Mouse (Mus musculus) hindbrain, postnatal 0 days (tissue): ENCODE results near the gene Ptpn6. TPM values are rescaled to one million over a fixed set of nuclear protein-coding genes. Genes with fewer than 3 reads are reported as not detected.

Experiments used
- ATAC-seq: fragments of 200-750 bp; cut with Nextera tagmentation; 2 replicates; pipeline ENCODE4 v1.8.0; 2017; ENCODE audit warnings: mild to moderate bottlenecking, moderate TSS enrichment, moderate library complexity
- DNase-seq: peaks from one replicate; pipeline ENCODE4 v3.0.0-alpha.2; 2015; ENCODE audit warnings: low spot score
- H3K27ac ChIP-seq: fragments of 300-500 bp; sonication (generic); 2 replicates; pipeline ENCODE4 v1.5.1; 2014; ENCODE audit warnings: mild to moderate bottlenecking
- H3K27me3 ChIP-seq: fragments of 300-500 bp; sonication (generic); 2 replicates; pipeline ENCODE4 v1.6.1; 2014; ENCODE audit warnings: low read length, mixed read lengths; ENCODE audit not compliant: insufficient read depth
- H3K36me3 ChIP-seq: fragments of 300-500 bp; sonication (generic); 2 replicates; pipeline ENCODE4 v1.6.1; 2014; ENCODE audit warnings: low read length, mixed read lengths; ENCODE audit not compliant: insufficient read depth
- H3K4me1 ChIP-seq: fragments of 300-500 bp; sonication (generic); 2 replicates; pipeline ENCODE4 v1.6.1; 2014; ENCODE audit warnings: antibody characterized with exemption, low read length, mixed read lengths; ENCODE audit not compliant: insufficient read depth
- H3K4me2 ChIP-seq: fragments of 300-500 bp; sonication (generic); 2 replicates; pipeline ENCODE4 v1.6.1; 2014; ENCODE audit warnings: low read depth, mild to moderate bottlenecking, low read length, moderate library complexity, mixed read lengths
- H3K4me3 ChIP-seq: fragments of 300-500 bp; sonication (generic); 2 replicates; pipeline ENCODE4 v1.5.1; 2014; ENCODE audit warnings: low read length
- H3K9ac ChIP-seq: fragments of 300-500 bp; sonication (generic); replicated peaks from 2 replicates; pipeline ENCODE4 v1.6.1; 2014; ENCODE audit warnings: mild to moderate bottlenecking, low read length, moderate library complexity, mixed read lengths
- H3K9me3 ChIP-seq: fragments of 300-500 bp; sonication (generic); 2 replicates; pipeline ENCODE4 v1.6.1; 2016; ENCODE audit warnings: low read length, mixed read lengths
- CTCF ChIP-seq: IDR thresholded peaks from 2 replicates; pipeline ENCODE4 v1.5.1; 2016; ENCODE audit warnings: antibody characterized with exemption, control low read depth, low read depth
- WGBS: fragments of 180-500 bp; shearing (Covaris S2); extraction: QIAGEN DNeasy Blood & Tissue Kit; methylation state at CpG from one replicate; pipeline ENCODE4 v1.1.7; 2014; 5-methylcytosine and 5-hydroxymethylcytosine counted together
- polyA plus RNA-seq: library from polyadenylated mRNA; unstranded; fragments of >200 nt; fragmentation: Nextera tagmentation; extraction: Ambion mirVana; gene quantifications from 2 replicates; pipeline ENCODE4 v1.2.1, GENCODE M21; 2015
- total RNA-seq: library from RNA; depleted of rRNA; stranded (reverse); fragments of >200 nt; gene quantifications from 2 replicates; pipeline ENCODE4 v1.2.3, GENCODE M21; 2014

Ptpn6 gene
- total and polyA plus RNA-seq, 2 experiments from 2014 or later: 3.8 to 4.3 TPM

DNA sequence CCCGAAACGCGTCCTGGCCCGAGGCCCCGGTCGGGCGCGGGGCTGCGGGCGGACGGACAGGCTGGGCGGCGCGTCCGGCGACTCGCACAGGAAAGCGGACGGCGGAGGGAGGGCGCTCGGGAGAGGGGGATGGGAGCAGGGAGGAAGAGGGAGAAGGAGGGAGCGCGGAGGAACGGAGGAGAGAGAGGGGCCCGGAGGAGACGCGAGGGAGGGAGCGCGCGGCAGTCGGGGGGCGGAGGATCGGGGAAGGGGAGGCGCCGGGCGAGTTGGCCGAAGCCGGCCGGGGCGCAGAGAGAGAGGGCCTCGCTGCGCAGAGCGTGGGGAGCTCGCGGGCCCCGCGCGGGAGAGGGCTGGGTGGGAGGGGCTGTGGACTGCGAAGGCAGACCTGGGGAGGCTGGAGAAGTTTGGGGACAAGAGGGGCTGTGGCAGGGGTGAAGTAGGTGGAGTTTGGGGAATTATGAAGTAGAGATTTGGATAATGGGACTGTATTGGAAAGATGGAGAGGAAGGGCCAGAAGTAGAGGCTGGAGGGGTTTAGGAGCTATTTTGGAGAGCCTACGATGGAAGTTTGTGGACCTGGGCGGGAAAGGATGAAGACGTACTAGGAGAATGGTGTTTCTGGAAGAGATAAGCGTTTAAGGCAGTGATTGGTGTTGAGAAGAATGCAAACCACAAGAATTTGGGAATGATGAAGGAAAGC, 18.3 kb upstream of the Ptpn6 start:
- Histone ChIP-seq H3K27ac (peak overlapping the region; percentile 97), H3K4me2 (peak overlapping the region; percentile 85), H3K4me3 (peak overlapping the region; percentile 85), H3K36me3 (no peaks in the 10 kb centered on the region), H3K9me3 (no peaks in the 10 kb centered on the region), H3K4me1 (peaks cover 34% of the 10 kb centered on the region), H3K9ac (peak overlapping the region; percentile 94), H3K27me3 (no peaks in the 10 kb centered on the region)
- no peak for TF ChIP-seq CTCF
- ATAC-seq (peak; percentile 82), DNase-seq (peak; percentile 88)
- 2% methylated on average over 39 of the region's 54 CpGs for WGBS

DNA sequence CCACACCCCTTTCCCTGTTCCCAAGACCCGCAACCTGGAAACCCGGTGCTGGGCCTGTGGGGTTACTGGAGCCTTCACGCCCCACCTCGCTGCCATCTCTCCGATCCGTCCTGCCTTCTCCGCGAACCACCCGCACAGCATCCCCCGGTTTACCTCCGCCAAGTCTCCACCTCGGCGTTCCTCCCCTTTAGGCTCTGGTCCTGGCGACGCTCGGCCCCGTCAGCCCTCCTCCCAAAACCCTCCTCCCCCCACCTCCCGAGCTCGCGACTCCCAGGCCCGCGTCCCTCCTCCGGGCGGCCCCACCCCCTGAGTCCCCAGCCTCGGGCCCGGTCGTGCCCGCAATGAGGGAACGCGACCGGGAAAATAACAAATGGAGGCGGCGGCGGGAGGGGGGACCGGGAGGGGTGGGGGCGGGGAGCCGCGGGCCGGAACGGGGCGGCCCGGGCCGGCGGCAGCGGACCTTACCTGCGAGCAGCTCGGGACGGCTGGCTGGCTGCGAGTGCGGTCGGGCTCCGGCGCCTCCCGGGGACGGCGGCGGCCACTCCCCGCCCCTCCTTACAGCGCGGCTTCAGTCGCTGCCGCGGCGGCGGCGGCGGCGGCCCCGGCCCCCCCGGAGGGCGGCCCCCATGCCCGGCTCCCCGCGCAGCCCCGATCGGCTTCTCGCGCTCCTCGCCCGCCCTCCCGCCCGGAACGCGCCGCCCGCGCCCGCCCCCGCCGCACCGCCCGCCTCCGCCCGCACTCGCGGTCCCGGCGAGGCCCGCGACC, 17.5 kb upstream of the Ptpn6 start, which contains the start of the genes Gm45234 and Atn1:
Gene Gm45234 (minus strand): TSS at position 191 of the 765 bp plus-strand sequence.
Gene Atn1 (minus strand): TSS at position 694 of the 765 bp plus-strand sequence.
- Histone ChIP-seq H3K4me3 (peak within 1 kb of the TSS; percentile 85), H3K27ac (peak within 1 kb of the TSS; percentile 97), H3K4me1 (peaks cover 34% of the 10 kb centered on the region), H3K9ac (peak within 1 kb of the TSS; percentile 94), H3K9me3 (no peaks in the 10 kb centered on the region), H3K36me3 (no peaks in the 10 kb centered on the region), H3K27me3 (no peaks in the 10 kb centered on the region), H3K4me2 (peak within 1 kb of the TSS; percentile 85)
- no peak for TF ChIP-seq CTCF
- 2% methylated on average over 41 of the region's 100 CpGs for WGBS
- DNase-seq (peak; percentile 80), ATAC-seq (peak; percentile 50)

DNA sequence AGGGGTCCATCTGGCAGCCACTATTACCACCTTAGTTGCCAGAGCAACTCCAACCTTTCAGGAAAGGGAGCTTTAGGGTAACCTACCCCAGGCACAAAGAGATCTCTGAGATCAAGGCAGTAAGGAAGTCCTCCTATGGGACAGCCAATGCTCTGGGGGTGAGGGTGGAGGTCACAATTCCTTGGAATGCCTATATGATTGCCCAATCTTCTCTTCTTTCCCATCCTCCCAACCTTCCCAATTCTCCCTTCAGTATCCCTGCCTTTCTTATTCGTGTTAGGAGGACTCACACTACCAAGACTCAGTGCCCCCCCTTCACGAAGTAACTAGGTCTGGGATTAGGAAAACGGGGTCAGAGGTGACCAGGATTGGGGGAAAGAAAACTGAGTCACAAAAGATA, 16.8 kb upstream of the Ptpn6 start:
- peaks cover 34% of the 10 kb centered on the region for H3K4me1 ChIP-seq
- no peaks in the 10 kb centered on the region for H3K9me3 ChIP-seq
- TF ChIP-seq CTCF: no peak
- peak overlapping the region; percentile 94 for H3K9ac ChIP-seq
- WGBS: 5% methylated on average over 3 of the region's 3 CpGs
- no peaks in the 10 kb centered on the region for H3K36me3 ChIP-seq
- ATAC-seq (no peak), DNase-seq (no peak)
- peak overlapping the region; percentile 97 for H3K27ac ChIP-seq
- peak overlapping the region; percentile 85 for H3K4me3 ChIP-seq
- no peaks in the 10 kb centered on the region for H3K27me3 ChIP-seq
- peak overlapping the region; percentile 85 for H3K4me2 ChIP-seq

DNA sequence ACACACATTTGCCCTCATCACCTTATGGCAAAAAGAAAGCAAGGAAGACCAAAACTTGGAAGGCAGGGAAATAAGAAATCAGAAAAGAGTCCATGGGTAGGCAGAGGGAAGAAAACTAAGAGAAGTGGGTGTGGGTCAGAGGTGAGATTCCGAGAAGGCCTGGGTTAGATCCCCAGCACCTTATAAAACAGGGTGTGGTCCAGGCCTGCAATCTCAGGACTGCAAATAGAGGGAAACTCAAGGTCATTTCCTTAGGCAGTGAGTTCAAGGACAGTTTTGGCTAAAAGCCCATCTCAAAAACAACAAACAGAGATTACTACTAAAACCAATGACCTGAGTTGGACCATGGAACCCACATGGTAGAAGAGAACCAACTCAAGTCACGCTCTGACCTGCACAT, 15.3 kb upstream of the Ptpn6 start:
- no peak for DNase-seq
- H3K9ac ChIP-seq: no peak overlapping the region
- H3K27ac ChIP-seq: no peak overlapping the region
- peak overlapping the region; percentile 85 for H3K4me2 ChIP-seq
- ATAC-seq: no peak
- TF ChIP-seq CTCF: no peak
- H3K9me3 ChIP-seq: no peaks in the 10 kb centered on the region
- peaks cover 33% of the 10 kb centered on the region for H3K4me1 ChIP-seq
- no peak overlapping the region for H3K4me3 ChIP-seq
- H3K36me3 ChIP-seq: no peaks in the 10 kb centered on the region
- WGBS: 93% methylated on average over 2 of the region's 2 CpGs
- no peaks in the 10 kb centered on the region for H3K27me3 ChIP-seq

DNA sequence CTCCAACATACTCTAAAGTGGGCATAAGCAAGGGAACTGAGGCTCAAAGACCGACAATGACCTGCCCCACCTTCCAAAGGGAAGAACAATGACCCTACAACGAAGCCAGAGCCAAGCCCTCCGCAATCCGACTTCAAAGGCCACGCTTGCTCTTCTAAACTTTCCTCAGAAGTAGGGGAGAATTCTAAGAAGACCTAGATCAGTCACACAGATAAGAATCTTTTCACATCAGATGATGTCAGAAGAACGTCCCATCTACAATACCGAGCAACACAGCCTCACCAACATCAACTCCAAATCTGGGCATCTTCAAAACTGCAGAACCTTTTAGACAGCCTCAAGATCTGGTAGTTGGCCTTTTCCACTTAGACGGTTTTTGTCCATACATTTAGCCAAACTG, 11.9 kb upstream of the Ptpn6 start:
- ATAC-seq: no peak
- TF ChIP-seq CTCF: no peak
- Histone ChIP-seq H3K27ac (no peak overlapping the region), H3K36me3 (peaks cover 15% of the 10 kb centered on the region), H3K9ac (no peak overlapping the region), H3K9me3 (no peaks in the 10 kb centered on the region), H3K4me1 (peaks cover 24% of the 10 kb centered on the region), H3K4me2 (no peak overlapping the region), H3K4me3 (no peak overlapping the region), H3K27me3 (no peaks in the 10 kb centered on the region)
- DNase-seq: no peak
- WGBS: 83% methylated on average over 8 of the region's 8 CpGs

DNA sequence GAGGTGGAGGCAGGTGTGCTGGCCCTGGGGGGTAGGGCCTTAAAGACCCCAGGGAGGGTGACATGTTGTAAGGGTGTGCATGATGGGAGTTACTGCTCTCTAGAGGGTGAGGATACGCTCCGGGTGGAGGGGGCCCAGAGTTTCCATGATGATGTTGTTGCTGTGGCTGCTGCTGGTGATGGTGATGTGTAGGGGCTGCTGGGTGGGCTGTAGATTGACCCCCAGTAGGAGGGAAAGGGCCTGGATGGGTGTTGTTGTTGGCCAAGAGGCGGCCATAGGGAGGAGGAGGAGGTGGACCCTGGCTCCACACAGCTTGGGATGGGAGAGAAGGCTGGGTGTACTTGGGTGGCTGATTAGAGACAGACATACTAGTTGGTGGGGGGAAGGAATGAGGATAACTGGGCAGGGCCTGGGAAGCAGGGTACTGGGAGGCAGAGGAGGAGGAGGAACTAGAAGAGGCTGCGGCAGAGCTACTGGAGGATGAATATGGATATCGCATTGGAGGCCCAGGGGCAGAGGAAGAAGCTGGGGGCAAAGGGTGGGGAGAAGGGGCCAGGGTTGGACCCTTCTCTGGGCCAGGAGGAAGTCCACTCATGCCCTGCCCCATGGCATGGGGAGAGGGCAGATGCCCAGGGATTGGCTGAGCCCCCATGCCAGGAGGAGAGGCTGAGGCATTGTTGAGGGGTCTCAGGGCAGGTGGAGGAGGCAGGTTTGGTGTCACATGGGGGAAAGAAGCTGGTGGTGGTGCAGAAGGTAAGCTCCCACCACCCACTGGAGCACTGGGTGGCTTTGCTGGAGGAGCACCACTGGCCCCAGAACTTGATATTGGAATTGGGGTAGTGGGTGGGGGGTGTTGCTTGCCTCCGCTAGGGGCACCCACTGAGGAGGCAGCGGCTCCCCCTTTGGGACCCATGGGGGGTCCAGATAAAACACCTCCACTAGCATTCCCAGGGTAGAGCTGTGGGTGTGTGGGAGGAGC, 8.4 kb upstream of the Ptpn6 start:
- Histone ChIP-seq H3K4me3 (no peak overlapping the region), H3K36me3 (peaks cover 25% of the 10 kb centered on the region), H3K27me3 (no peaks in the 10 kb centered on the region), H3K4me2 (peak overlapping the region; percentile 96), H3K4me1 (peaks cover 6% of the 10 kb centered on the region; the same call in 1 of the 2 replicates), H3K9me3 (no peaks in the 10 kb centered on the region), H3K9ac (peak overlapping the region; percentile 78; the same call in 1 of the 2 replicates), H3K27ac (peak overlapping the region; percentile 87; the same call in 1 of the 2 replicates)
- 86% methylated on average over 7 of the region's 7 CpGs for WGBS
- no peak for DNase-seq
- ATAC-seq: no peak; the same call in 1 of the 2 replicates
- TF ChIP-seq CTCF: no peak
